Mouse (Mus musculus) left cerebral cortex, adult 8-10 months (tissue): ENCODE data around the gene Gm20388. TPM values are rescaled to one million over a fixed set of nuclear protein-coding genes. Genes with fewer than 3 reads are reported as not detected.

ENCODE experiments used
- DNase-seq, 2 experiments: peaks; one replicate each; pipeline ENCODE4 v3.0.0; 2022; ENCODE audit warnings: low spot score in 2 of 2
- total RNA-seq, 4 experiments: library from RNA; stranded (reverse); gene quantifications; 2 replicates each; pipeline ENCODE4 v1.2.4; 2022

The Gm20388 gene
- total RNA-seq, 4 experiments from 2014 or later, result 10.4 to 20.8 (median 16.4) TPM

DNA sequence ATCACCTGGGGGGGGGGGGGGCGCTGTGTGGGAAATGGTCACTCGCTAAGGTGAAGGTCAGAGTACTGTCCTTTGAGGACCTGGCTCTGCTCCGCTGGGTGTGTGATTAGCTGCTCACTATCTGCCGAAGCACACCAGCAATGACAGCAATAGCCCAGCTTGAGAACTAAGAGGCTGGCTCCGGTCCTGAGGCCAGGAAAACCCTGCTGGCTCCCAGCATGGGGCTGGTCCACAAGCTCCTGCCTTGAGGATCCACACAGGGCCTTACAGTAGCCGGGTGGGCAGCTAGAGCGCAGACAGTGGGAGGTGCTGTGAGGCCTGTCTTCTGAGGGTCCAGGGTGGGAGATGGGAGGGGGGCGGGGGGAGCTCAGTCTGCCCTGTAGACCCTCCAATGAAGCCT is 397.5 kb downstream of the Gm20388 start:
- no peak for DNase-seq

DNA sequence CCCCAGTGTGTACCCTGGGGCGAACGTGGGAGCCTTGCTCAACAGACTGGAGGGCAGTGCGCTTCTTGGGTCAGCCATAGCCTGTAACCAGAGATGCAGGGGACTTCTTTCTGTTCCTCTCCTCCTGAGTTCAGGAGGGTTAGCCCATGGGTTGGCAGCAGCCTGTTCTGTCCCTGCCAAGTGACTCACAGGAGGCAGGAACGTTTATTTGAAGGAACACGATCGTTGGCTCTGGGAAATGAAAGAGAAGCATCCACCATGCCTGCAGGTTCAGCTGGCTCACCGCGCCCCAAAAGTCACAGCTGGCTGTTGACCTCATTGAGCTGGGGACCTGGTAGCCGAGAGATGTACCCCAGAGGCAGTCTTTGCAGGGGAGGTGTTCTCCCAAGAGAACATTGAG is 397.9 kb downstream of the Gm20388 start:
- DNase-seq, result no peak

DNA sequence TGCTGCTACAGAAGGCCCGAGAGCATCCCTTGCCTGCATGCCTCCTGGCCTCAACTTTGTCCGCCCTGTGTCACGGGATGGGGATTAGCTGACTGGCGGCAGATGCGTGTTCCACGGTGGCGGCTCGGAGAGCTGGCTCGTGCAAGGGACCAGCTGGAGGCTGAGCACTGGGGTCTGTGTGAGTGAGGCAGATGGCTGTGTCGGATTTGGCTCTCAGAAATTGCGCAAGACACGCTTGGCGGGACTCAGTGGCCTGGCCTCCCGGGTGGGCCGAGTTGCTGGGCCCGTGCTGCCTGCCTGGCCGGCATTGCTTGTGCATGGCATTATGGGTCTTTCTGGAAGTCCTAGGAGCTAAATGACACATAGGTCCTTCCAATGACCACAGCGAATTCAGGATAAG is 398.7 kb downstream of the Gm20388 start:
- no peak for DNase-seq

DNA sequence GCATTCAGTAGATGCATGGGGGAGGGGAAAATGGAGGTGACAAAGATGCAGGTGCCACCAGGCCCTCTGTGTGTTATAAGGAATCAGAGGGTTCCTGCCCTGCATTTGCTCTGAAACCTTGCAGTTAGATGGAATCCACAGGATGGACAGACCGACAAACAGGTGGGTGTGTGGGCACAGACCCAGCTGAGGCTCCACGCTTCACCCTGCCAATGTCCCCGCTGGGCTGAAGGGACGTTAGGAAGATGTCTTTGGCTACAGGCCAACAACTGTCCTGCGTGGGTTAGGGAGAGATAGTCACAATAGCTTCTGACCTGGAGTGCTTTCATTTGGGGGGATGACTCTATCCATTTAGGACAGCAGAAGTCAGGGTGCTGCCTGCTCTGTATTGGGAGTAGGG is 399.4 kb downstream of the Gm20388 start:
- DNase-seq, result no peak

DNA sequence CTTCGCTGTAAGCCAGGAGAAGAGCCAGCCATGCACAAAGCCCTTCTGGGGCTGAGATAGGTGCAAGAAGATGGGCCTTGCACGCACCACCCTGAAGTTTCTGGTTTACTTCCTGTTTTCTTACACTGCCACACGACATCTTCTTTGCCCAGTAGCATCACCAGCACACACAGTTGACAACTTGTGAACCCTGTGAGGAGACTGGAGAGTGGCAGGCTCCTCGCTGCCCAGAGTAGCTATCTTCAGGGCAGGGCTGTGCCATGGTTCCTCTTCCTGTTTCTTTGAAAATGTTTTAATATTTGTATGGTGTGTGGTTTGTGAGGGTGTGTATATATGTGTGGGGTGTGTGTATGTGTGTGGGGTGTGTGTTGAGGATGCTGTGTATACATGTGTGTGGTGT is 401.8 kb downstream of the Gm20388 start:
- no peak for DNase-seq

DNA sequence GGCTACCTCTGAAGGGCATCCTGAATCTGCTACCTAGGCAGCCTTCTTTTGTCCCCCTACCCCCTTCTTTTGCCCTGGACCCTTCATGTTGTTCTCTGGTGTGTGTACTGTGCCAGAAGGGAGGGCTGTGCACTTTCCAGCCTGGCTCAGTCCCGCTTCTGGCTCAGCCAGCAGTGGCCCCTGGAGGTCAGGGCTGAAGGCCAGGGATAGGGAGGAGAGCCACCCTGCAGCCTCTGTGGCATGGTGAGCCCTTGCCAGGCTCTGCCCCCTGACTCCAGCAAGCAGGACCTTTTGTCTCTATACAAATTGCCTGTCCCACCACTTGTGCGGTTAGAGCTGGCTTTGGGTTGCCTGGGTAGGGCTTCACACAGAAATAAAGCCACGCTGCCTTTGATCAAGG is 403.0 kb downstream of the Gm20388 start:
- no peak for DNase-seq

DNA sequence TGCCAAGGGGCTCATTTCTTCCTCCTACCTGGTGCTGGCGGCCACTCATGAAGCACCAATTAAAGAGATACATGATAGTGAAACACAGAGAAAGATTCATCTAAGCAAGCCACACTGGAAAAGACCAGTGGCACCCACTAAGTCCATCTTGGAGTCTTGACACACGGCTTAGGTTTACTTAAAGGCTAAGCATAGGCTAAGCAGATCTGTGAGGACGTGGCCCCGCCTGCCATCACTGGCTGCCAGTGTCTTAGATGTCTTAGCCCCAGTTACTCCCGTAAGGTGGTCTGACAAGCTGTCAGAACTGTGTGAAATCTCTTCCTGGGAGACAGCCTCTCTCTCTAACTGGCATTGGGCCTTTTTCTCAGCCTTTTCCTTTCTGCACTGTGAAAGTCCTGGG is 404.3 kb downstream of the Gm20388 start:
- DNase-seq, result no peak

DNA sequence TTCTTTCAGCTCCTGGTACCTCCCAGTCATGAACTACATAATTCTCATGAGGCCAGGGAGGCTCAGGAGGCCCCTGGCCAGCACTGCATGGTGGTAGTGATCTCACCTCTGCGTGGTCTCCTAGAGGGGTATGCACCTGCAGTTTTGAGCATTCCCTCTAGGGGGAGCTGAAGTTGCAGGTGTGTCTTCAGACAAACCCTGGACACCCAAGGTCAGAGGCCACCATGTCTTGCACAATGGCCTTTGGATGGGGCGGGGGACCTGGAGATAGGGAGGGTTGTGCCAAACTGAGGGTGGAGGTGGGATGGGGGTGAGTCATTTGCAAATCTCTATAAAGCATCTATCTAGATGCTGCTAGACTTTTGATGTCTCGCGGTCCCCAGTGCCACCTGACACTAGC is 405.0 kb downstream of the Gm20388 start:
- DNase-seq, result no peak

DNA sequence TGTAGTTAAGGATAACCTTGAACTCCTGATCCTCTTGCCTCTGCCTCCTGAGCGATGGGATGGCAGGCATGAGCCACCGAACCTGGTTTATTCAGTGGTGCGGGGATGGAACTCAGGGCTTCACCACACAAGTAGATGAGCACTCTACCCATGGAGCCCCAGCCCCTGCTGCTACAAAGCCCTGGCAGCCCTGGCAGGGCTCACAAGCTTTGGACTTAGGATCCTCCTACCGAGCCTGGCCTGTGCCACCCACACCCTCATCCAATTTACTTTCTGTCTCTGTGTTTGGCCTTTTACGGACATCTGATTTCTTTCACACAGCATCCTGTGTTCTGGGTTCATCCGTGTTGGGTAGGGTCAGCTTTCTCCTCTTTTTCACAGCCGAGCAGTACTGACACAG is 406.1 kb downstream of the Gm20388 start:
- DNase-seq, result no peak

DNA sequence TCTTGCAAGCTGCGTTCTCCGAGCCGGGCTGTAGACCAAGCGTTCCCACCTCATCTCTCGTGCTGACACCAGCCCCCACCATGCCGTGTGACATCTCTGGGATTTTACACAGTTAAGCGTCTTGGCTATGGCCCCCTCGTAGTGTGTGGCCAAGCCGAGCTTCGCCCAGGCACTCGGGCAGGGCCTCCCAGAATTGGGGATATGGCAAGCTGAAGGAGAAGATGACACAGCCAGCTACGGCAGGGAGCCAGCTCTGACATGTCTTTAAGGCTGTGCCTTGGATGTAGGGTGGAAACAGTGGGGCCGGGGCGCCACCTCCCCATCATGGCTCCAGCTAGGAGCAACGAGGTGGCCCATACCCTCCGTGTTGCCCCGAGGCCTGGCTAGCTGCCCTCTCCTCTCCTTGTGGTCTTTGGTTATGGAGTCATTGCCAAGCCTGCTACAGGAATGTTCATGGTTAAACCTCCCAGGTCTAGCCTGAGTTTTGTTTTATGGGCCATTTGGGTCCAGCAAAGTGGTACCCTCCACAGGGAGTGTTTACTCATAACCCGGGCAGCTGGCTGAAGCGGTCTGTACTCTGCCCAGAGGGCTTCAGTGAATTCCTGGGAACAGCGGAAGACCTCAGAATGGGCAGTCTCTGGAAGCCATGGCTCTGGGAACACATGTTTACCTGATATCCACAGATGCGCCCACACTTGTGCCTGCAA is 406.6 kb downstream of the Gm20388 start:
- no peak for DNase-seq

DNA sequence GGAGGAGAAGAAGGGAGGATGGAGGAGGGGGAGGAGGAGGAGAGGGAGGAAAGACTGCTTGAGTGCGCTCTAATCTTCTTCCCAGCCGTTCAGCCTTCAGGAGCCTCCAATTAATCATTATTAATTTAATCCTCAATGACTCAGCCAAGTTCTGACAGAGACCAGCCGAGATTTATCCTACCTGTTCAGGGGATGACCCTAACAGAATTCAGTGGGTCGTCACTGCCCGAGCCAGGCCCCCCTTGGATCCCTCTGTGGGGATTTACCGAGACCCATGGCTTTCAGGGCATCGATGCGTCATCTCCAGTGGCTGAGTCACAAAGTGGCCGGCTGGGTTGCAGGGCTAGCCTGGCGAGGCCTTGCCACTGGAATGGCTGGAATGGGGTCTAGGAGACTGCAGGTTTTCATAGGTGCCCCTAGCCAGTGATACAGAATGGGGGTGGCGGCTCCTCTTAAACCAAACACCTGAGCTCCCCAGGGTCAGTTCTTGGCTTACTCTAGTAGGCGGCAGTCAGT is 407.9 kb downstream of the Gm20388 start:
- no peak for DNase-seq

DNA sequence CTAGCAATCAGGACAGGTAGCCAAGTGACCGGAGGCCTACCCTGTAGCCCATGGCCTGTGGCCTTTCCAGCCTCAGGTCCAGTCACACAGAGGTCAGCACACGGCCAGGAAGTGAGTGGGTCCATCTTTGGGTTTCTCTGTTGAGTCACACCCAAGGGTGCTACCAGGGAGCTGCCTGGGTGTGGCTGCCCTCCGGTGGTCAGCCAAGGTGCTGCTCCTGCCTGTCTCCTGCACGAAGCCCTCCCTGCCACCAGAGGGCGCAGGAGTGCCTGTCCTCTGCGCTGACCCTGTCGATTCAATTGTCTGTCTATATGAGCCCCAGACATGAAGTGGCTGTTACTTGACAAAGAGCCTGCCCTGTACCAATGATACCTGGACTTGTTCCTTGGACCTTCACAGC is 408.8 kb downstream of the Gm20388 start:
- DNase-seq, result peak; percentile 57 to 59

DNA sequence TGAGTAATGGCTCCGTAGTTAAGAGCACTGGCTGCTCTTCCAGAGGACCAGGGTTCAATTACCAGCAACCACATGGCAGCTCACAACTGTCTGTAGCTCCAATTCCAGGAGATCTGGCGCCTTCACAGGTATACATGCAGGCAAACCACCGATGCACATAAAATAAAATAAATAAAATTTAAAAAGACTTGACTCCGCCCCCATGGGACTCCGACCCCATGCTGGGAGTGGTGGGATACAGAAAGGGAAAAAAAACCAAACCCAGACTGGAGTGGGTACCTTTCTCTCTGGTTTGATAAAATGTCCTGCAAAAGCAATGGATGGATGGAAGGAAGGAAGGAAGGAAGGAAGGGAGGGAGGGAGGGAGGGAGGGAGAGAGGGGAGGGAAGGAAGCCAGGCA is 409.5 kb downstream of the Gm20388 start:
- no peak for DNase-seq

DNA sequence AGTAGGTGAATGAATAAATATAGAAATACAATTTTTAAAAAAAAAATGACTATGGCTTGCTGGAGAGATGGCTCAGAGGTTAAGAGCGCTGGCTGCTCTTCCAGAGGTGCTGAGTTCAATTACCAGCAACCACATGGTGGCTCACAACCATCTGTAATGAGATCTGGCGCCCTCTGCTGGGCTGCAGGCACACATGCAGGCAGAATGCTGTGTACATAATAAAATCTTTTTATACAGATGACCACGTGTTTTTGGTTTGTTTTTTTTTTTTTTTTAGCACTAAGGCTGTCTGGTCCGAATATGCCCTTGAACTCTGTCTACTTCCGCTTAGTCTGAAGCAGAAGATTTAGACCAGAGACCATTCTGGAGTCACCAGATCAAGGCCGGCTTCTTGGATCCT is 411.1 kb downstream of the Gm20388 start:
- no peak for DNase-seq

DNA sequence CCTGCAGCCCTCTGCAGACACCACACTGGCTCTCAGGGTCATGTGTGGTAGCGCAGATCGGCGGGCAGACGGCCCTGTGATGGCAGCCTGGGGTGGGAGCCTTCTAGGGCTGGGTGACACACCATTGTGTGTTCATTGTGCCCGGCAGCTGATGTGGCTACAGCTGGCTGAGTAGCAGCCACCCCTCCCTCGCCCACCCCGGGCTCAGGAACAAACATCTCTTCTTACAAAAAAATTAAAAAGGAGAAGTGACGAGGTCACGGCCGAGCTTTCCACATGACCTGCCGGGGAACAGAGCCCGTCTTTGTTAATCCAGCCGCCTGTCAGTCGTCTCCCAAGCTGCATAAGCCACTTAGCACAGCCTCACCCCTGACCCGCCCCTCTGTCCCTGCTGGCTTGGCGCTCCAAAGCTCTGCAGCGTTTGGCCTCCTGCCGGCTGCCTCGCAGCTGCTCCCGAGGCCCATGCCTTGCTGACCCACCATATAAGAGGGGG is 412.4 kb downstream of the Gm20388 start:
- peak in 1 of 2 experiments; percentile 84 for DNase-seq

DNA sequence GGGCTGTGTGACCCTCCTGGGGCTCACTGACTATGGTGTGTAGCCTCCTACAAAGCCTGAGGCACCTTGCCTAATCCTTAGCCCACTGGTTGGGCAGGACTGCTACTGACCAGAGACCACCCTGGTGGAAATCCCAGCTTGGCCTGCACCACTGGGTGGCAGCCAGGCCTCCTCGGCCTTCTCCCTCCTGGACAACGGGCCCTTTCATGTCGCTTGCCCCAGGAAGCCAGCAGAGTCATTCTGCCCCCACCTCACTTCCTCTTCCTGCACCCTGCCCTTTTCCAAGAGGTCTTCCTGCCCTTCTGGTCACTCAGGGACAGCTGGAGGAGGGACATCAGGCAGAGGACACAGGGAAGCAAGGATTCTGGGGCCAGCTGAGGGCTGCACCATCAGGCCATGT is 413.9 kb downstream of the Gm20388 start:
- no peak for DNase-seq

DNA sequence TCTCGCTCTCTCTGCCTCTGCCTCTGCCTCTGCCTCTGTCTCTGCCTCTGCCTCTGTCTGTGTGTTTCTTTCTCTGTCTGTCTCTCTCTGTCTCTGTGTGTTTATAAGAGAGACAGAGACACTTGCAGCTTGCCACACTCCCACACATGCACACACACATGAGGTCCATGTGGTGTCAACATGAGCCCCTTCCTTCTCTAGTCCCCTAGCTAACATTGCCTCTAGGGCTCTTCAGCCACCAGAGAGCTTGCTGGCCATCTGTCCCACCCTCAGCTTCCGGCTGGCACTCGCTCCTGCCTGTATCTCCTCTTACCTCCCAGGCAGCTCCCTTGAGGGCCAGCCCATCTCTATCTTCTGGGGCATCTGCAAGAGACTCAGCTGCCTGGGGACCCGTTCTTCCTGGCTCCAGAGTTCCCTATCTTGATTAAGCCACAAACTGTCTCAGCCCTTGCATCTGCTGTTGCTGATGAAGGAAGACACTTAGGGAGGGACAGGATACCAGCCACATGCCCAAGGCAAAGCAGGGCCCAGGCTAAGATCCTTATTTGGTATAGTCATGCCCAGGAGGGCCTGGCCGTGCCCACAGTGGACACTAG is 414.6 kb downstream of the Gm20388 start:
- DNase-seq, result no peak

DNA sequence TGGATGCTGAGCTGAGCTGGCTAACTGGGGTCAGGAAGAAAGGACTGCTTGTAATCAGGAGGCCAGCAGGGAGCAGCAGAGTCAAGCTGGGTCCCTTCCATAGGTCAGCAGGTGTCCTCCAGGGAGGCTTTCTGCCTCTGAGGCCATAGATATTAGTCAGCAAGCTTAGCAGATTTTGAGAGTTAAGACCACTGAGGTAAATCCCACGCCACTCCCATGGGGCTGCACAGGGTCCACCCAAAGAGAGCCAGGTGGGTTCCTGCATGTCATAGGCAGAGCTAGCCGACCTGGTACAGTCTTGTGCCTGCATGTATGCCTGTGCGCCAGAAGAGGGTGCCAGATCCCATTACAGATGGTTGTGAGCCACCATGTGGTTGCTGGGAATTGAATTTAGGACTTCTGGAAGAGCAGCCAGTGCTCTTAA is 416.5 kb downstream of the Gm20388 start:
- DNase-seq, result no peak

DNA sequence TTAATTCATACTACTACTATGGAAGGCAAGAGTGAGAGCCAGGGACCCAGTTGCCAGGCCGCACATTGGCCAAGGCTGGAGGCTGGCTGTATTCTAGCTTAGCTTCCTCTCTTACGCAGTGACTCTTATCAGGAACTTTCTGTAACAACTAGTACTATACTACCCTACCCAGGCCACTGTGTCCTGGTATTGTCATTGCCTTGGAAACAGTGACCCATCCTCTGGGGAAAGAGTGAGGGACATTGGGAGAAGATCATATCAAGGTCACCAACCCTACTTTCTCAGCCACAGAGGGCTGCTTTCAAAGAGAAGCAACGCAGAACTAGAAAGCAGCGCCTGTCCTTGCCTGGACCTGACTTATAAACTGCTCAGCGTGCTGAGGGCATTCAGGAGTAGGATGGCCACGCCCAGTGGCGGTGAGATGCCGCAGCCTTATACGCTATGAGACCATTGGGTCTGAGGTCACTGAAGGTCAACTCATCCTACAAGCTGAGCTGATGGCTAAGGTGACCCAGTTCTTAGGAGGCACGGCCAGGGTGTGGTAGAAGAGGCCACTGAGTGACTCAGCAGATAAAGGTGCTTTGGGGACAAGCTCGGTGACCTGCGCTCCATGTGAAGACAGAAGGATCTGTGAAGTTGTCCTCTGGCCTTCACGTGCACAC is 417.9 kb downstream of the Gm20388 start:
- DNase-seq, result no peak

DNA sequence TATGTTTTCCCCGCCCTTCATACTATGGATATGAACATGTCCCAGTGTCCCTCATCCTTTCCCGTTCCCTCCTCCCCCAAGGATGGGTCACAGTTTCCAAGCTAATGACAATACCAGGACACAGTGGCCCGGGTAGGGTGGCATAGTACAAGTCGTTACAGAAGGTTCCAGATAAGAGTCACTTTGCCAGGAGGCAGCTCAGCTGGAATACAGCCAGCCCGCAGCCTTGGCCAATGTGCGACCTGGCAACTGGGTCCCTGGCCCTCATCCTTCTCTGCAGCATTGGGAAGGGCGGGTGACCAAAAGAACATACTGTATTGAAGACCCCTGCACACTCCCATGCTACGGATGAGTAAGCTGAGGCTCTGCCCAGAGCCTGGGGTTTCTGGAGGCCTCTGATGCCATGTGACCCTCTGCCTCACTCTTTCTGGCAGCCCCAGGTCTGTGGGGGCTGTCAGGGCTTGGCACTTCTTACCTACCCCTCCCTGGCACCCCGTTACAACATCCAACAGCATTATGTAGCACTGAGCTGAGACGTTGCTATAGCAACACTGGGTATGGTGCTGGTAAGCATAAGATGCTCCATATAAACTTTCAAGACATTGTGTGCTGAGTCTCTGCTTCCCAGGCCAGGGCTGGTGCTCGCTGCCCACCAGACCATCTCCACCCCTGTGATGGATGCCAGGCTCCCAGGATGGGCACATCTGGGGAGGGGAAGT is 418.5 kb downstream of the Gm20388 start:
- DNase-seq, result peak in 1 of 2 experiments; percentile 67

DNA sequence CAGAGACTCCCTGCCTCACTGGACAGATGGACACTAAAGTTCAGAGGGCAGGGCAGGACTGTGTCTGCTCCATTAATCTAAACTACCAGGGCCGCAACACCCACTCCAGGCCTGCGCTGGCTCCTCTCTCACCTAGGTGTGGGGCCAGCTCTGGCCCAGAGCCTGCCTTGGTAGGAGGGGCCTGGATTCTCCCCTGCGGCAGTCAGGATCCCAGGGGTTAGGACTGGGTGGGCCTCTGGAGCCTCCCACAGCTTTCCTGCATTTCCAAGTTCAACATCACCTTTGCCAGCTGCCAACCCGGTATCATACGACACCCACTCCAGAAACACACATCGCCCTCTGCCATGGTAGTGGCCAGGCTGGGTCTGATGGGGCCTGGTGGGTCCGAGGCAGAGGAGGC is 420.4 kb downstream of the Gm20388 start:
- no peak for DNase-seq
